Mouse (Mus musculus) cerebellum, adult 18-20 months (tissue): Measurements from ENCODE around the gene 4930544D05Rik.

Experiments
- DNase-seq, 2 experiments: peaks; one replicate each; pipeline ENCODE4 v3.0.0; 2021

Gene 4930544D05Rik

GRCm38 (mm10) chr11:70644564-70645103 lies 29.0 kb downstream of the 4930544D05Rik start:
- peak in 1 of 2 experiments; percentile 40 for DNase-seq

DNA sequence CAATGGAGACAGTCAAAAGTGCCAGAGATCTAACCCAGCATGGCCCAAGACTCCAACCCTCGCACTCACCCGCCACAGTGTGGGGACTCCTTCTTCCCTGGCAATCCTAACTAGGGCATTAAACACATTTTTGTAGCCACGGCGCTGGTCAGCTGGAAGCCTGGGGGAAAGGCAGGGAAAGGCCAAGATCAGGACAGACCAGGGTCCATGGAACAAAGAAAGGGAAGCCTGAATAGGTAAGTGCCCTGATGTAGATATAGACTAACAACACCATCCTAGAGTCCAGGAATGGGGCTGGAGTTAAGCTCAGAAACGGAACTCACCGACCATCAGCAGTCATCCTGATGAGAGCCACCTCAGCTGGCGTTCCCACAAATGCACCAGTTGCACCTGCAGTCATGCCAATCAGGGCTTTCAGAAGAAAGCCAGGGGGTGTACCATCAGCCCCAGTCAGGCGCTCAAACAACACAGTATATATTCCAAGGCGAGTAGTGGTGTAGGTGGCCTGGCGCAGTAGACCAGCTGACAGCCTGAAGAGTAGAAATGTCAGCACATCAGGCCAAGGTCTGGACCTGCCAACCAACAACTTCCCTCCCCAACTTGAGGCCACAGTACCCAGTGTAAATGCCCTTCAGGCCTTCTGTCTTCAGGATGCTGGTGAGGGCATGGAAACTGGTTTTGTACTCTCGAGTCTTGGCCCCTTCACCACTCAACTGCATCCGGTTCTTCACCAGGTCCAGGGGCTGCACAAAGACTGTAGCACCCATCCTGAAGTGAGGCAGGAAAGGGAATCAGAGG lies 30.0 kb downstream of the 4930544D05Rik start:
- peak in 1 of 2 experiments; percentile 20 for DNase-seq

- peak in 1 of 2 experiments; percentile 44 for DNase-seq
Measured at GRCm38 (mm10) chr11:70646259-70646555, 30.6 kb downstream of the 4930544D05Rik start.

DNA sequence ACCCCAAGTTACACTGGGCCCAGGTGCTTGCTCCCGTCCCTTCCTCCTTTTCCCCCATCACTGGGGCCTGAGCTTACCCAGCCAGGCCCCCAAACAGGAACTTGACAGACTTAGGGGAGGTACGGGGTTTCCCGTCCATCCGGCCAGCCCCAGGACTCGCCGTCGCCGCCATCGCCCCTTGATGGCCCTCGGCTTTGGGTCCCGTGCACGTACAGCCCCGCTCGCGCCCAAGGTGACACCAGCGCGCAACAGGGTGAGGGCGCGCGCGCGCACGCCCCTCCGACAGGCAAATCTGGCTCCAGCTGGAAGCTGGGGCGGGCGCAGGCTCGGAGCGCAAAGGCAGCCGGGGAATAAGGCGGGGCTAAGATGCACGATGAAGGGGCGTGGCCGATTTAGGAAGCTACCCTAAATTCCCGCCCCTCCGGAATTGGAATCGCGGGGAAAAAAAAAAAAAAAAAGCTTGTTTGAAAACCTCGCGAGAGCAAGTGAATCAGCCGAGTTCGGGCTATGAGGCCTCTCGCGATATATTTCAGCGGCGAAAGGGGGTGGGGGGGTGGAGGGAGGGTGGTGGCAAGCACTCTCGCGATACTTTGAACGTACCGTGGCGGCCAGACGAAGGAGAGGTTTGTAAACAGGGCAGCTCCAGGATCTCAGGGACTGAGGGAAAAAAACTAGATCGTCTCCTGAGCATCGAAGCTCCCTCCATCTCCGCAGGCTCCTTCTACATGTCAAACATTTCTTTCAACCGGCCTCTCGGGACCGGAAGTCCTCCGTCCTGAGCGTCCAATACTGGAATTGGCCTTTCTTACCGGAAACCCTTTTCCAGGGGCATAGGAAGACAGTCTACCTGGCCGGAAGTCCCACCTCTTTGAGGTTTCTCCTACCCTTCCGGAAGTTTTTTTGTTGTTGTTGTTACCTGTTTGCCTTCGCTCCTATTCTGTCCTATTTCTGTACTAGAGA lies 31.3 kb downstream of the 4930544D05Rik start, which contains the start of the genes Rnf167 and Slc25a11:
Rnf167 (plus strand) TSS at position 545 of the 960 bp plus-strand sequence.
Slc25a11 (minus strand) TSS at position 789 of the 960 bp plus-strand sequence.
- DNase-seq = peak; percentile 96 to 98

GRCm38 (mm10) chr11:70647716-70648420 lies 32.2 kb downstream of the 4930544D05Rik start:
- peak; percentile 36 to 48 for DNase-seq

- DNase-seq = no peak
Measured at GRCm38 (mm10) chr11:70648512-70648911, 32.9 kb downstream of the 4930544D05Rik start.

DNA sequence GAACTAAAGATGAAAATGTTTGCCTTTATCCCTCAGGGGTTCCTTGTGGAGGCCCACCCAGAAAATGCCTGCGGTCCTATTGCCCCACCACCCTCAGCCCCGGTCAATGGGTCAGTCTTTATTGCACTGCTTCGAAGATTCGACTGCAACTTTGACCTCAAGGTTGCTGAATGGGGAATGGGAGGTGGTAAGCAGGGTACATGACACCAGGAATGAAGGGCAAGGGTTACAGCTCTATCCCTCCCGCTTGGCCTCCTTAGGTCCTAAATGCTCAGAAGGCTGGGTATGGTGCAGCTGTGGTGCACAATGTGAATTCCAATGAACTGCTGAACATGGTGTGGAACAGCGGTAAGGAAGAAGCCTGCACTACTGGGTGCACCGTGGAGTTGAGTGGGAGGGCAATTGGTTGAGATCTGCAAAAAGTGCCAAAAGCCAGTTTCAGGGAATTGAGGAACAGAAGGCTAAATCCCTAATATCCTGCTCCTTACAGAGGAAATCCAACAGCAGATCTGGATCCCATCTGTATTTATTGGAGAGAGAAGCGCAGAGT lies 33.6 kb downstream of the 4930544D05Rik start:
- DNase-seq = peak in 1 of 2 experiments; percentile 6

DNA sequence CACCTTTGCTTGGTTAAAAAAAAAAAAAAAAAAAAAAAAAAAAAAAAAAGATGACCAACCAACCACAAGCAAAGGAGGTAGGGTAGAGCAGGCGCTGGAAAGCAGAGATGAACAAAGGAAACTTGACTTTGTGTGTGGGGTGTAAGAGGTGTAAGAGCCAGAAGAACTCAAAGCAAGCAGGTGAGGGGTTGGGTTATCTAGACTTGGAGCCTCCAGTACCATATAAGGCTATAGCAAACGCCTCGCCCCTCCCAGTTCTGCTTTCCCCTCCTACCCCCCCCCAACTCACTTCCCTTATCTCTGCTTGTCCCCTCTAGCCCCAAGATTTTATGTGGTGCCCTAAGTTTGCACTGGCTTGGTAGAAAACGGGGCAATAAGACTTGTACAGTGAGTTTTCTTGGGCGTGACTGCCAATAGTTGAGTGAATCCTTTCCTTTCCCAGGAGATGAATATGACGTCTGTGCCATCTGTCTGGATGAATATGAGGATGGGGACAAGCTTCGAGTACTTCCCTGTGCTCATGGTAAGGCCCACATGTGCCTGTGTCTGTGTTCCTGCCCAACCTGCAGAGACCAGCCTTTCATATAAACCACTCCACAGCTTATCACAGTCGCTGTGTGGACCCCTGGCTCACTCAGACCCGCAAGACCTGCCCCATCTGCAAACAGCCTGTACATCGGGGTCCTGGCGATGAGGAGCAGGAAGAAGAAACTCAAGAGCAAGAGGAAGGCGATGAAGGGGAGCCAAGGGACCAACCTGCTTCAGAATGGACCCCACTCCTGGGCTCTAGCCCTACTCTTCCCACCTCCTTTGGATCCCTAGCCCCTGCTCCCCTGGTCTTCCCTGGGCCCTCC lies 34.9 kb downstream of the 4930544D05Rik start:
- DNase-seq = peak in 1 of 2 experiments; percentile 18

DNA sequence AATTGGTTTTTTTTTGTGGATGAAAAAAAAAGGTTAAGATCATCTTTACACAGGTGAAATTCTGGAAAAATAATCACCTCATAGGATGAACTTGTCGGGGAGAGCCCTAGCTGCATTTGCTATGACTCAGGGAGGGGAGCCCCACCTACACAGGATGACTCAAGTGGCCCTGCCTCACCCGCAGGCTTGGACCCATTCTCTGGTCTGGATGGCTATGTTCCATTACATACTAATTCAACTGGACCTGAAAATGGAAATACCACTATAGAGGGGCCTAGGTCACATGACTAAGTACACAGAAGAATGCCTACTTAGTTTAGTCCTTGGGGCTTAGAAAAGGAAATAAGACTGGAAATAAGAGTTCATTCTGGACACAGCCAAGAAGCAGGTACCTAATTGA lies 35.7 kb downstream of the 4930544D05Rik start:
- peak in 1 of 2 experiments; percentile 8 for DNase-seq

DNA sequence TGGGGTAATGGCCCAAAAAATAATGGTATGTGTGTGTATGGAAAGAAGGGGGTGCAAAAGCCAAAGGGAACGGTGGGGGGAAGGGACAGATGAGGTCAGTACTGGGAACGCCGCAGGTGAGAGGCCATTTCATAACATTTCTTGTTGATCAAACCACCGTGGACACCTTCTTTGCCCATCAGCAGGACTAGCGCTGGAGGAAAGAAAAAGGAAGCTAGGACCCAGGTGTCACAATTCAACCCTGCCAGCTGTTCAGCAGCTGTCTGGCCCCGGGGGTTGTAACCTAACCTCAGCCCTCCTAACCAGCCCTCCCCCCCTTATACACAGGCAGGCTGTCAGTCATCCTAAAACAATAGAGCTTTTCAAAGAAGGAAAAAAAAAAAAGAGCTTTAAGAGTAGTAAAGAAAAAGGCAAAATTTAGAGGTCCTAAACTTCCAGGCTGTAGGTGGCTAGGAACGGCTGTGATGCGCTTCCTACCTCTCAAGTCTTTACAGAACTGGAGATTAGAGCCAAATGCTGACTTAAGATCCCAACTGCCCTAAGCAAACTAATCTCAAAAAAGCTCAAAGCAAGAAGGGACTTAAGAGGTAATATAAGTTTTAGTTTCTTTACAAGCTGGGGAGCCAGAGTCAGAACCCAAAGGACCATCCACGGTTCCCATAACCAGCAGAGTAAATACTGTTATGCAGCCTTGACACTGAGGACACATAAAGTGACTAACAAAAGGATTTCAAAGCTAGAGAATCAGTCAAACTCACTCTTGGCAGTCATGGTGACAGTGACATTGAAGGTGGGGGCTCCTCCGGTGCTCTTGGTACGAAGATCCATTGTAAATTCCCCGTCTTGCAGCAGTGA lies 36.6 kb downstream of the 4930544D05Rik start:
- DNase-seq = peak in 1 of 2 experiments; percentile 10

GRCm38 (mm10) chr11:70652884-70653344 lies 37.3 kb downstream of the 4930544D05Rik start:
- DNase-seq = no peak

DNA sequence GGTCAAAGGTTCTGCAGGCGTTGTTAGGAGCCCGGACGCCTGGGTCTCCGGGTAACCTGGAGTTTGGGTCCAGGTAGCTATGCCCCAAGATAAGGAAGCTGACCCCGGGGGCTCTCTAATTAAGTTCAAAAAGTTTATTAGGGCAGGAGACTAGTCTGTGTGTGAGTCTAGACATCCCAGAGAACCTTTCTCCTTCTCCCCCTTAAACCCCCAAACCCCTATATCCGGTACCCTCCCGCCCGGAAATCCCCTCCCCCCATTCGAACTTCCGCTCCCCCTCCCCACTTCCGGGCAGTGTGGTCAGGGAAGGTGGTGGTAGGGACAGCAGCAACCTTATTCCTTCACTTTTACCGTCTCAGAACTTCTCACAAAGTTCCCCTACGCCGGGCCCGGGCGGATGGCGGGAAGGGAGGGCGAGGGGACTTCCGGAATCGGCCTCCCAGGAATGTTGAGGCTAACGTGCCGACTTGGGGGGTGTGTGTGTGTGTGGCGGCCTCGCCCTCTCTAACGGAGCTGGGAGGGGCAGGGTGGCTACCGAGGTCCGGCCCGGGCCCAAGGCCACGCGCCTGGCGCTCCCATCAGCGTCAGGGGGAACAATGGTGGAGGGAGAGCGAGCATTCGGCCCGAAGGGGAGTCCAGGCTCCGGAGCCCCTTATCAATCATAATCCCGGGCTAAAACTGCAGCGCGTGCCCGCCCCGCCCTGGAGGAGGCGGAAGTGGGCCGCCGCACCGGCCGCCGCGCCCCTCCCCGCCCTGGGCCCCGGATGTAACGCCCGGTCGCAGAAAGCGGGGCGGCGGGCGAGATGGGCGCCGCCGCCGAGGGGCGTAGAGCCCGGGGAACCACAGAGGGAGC lies 37.9 kb downstream of the 4930544D05Rik start:
- peak; percentile 63 to 80 for DNase-seq

DNA sequence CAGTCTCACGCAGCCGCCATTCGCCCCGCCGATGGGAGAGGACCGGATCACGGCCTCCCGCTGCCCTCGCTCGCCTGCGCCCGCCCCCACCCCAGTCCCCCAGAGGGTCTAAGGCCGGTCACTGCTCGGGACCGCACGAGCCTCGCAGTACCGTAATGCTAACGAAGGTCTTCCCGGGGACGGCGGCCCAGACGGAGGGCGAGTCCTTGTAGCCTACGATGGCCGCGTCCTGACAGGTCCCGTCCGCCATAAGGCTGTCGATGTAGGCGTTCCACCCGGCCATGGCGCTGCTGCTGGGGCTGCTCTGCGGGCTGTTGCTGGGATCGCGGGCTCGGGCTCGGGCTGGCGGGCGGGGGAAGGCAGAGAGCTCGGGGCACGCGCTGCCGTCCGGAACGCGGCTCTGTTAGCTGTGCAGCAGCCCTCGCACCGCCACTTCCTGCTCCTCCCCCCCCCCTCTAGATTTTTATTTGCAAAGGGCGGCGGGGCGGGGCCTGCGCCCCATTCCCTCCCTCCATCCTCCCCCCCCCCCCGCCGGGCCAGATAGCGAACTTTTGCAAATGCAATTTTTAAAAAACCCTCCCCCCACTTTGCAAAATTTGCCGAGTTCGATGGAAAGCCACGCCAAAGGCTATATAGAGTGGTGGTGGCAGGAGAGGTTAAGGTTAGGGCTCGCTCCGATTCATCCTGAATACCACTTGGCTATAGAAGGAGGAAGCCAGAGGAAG lies 38.7 kb downstream of the 4930544D05Rik start, which contains the start of gene Pfn1:
Pfn1 (minus strand) TSS at position 447 of the 725 bp plus-strand sequence.
- peak; percentile 78 to 82 for DNase-seq

DNA sequence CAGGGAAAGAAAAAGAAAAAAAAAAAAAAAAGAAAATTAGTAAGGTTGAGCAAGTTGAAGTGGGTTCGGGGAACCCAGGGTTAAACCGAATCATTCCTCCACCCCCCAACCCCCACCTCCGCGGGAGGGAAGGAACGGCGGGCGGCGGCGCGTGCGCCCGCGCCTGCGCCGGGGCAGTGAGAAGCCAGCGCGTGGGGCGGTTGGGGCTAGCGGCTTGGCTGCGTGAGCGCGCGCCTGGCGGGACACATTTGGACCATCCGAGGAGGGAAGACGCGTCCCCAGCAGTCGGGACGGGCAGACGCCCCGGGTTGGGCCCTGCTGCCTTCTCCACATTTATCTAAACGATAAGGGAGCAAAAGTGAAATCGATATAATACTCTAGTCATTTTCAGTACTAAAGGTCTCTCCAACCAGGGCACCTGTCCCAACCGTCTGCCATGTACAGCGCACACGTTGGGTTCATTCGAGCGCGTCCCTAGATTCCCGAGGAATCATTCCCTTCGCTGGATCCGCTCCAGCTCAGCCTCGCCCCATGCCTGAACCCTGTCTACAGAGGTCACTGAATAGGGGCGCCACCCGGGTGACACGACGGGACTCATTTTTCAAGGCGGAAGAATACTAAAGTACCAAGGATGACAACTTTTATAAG lies 39.4 kb downstream of the 4930544D05Rik start:
- DNase-seq = peak; percentile 81 to 86

GRCm38 (mm10) chr11:70655571-70656455 lies 40.2 kb downstream of the 4930544D05Rik start:
- DNase-seq = peak; percentile 18 to 49

DNA sequence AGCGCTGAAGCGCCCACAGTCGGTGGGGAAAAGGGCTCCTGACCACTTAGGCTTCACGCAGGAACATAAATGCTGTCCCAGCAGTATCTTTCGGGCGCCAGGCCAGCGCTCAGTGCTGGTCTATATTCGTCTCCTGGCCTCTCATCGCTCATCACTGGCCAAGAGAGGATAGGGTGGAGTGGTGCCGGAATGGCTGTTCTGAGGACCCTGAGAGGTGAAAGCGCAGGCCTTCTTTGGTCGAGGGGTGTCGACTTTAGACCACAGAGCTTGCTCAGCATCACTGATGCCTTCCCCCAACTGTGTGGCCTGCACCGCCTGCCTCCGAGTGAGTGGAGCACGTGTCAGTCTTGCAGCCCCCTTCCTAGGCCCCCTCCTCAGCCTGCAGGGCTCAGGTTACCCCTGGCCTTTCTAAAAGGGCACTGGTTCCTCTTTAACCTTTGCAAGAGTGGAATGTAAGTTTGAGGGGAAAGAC lies 40.8 kb downstream of the 4930544D05Rik start:
- DNase-seq = peak in 1 of 2 experiments; percentile 47
